ENCODE assay signal across 8 mouse cellular contexts in the genomic region with DNA sequence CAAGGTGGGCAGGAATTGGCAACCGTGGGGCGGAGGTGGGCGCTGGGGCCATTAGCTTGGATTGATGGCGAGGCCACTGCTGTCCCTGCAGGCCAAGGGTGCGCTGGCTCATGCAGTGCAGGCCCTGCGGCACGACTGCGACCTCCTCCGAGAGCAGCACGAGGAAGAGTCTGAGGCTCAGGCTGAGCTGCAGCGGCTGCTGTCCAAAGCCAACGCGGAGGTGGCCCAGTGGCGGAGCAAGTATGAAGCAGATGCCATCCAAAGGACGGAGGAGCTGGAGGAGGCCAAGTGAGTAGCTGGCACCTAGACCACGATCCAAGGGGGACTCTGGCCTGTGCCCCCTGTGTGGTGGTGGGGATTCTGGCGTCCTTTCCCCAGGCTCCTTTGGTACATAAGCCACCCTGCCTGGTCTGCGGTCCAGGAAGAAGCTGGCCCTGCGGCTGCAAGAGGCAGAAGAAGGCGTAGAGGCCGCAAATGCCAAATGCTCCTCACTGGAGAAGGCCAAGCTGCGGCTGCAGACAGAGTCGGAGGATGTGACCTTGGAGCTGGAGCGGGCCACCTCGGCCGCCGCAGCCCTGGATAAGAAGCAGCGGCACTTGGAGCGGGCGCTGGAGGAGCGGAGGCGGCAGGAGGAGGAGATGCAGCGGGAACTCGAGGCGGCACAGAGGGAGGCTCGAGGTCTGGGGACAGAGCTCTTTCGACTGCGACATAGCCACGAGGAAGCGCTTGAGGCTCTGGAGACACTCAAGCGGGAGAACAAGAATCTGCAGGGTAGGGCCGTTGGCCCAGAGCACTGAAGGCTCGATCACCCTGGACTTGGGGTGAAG. TPM values are rescaled to one million over a fixed set of nuclear protein-coding genes. Genes with fewer than 3 reads are reported as not detected.
A peak's percentile ranks its signal among the peaks of the same experiment; 100 is the strongest.
DNase-seq lines count a peak whose midpoint lies in the region; ATAC-seq and TF ChIP-seq lines count a peak whose summit lies in the region.

No protein-coding gene starts in this region.

- WGBS in forebrain, embryonic 12.5 days, result 18% methylated on average over 43 of the region's 43 CpGs
- WGBS in forebrain, postnatal 0 days, result 34% methylated on average over 43 of the region's 43 CpGs
- WGBS in hindbrain, embryonic 12.5 days, result 18% methylated on average over 43 of the region's 43 CpGs
- WGBS in neural tube, embryonic 13.5 days, result 16% methylated on average over 43 of the region's 43 CpGs
- 22% methylated on average over 43 of the region's 43 CpGs for WGBS in liver, embryonic 11.5 days

- peaks cover 46% of the 10 kb centered on the region for H3K36me3 ChIP-seq in forebrain, embryonic 12.5 days (replicated peaks)
- H3K36me3 ChIP-seq in forebrain, postnatal 0 days (ENCODE audit: insufficient read depth), result peaks cover 47% of the 10 kb centered on the region
- H3K36me3 ChIP-seq in hindbrain, embryonic 12.5 days, result peaks cover 46% of the 10 kb centered on the region
- H3K36me3 ChIP-seq in neural tube, embryonic 13.5 days, result peaks cover 52% of the 10 kb centered on the region
- peaks cover 24% of the 10 kb centered on the region for H3K36me3 ChIP-seq in liver, embryonic 11.5 days (ENCODE audit: control insufficient read depth, insufficient read depth, low read length)

- H3K27me3 ChIP-seq in forebrain, embryonic 12.5 days, result peaks cover 81% of the 10 kb centered on the region
- no peaks in the 10 kb centered on the region; the same call in none of the 2 replicates for H3K27me3 ChIP-seq in forebrain, postnatal 0 days (ENCODE audit: insufficient read depth, low read length)
- peaks cover 81% of the 10 kb centered on the region for H3K27me3 ChIP-seq in hindbrain, embryonic 12.5 days
- H3K27me3 ChIP-seq in neural tube, embryonic 13.5 days, result peaks cover 78% of the 10 kb centered on the region
- peaks cover 69% of the 10 kb centered on the region for H3K27me3 ChIP-seq in liver, embryonic 11.5 days (replicated peaks; ENCODE audit: control insufficient read depth, insufficient read depth, low read length)

- H3K27ac ChIP-seq in forebrain, embryonic 12.5 days, result no peak overlapping the region
- H3K27ac ChIP-seq in forebrain, postnatal 0 days (ENCODE audit: low read depth, low read length), result no peak overlapping the region
- no peak overlapping the region for H3K27ac ChIP-seq in hindbrain, embryonic 12.5 days
- H3K27ac ChIP-seq in neural tube, embryonic 13.5 days (replicated peaks), result no peak overlapping the region
- H3K27ac ChIP-seq in liver, embryonic 11.5 days (ENCODE audit: low read depth, low read length), result no peak overlapping the region

- DNase-seq in forebrain, postnatal 0 days, result no peak
- peak; percentile 71 for DNase-seq in ovary, adult 18-20 months (ENCODE audit: low spot score)
- no peak for DNase-seq in ovary, postnatal 14 days (ENCODE audit: low spot score)
- no peak for DNase-seq in frontal cortex, postnatal 36 days (ENCODE audit: low spot score in 2 of 2)
- DNase-seq in liver, embryonic 11.5 days (ENCODE audit: low spot score), result no peak

- ATAC-seq in forebrain, embryonic 12.5 days (ENCODE audit: low FRiP score), result no peak
- ATAC-seq in forebrain, postnatal 0 days, result no peak
- ATAC-seq in hindbrain, embryonic 12.5 days (ENCODE audit: low FRiP score), result no peak
- no peak for ATAC-seq in neural tube, embryonic 13.5 days (ENCODE audit: low read depth)
- ATAC-seq in liver, embryonic 11.5 days (replicated peaks; ENCODE audit: low FRiP score), result no peak

- no peak for TF ChIP-seq CTCF in forebrain, postnatal 0 days (IDR thresholded peaks at IDR 0.05; ENCODE audit: low read depth)

- peaks cover 31% of the 10 kb centered on the region for H3K4me1 ChIP-seq in forebrain, embryonic 12.5 days
- H3K4me1 ChIP-seq in forebrain, postnatal 0 days (ENCODE audit: insufficient read depth), result 0 out of 2 replicates have a peak, but pooled peaks cover 3% of the 10 kb centered on the region
- H3K4me1 ChIP-seq in hindbrain, embryonic 12.5 days, result peaks cover 32% of the 10 kb centered on the region
- H3K4me1 ChIP-seq in neural tube, embryonic 13.5 days (replicated peaks), result peaks cover 33% of the 10 kb centered on the region
- peaks cover 7% of the 10 kb centered on the region for H3K4me1 ChIP-seq in liver, embryonic 11.5 days (replicated peaks; ENCODE audit: control insufficient read depth, insufficient read depth, low read length)

- H3K9me3 ChIP-seq in forebrain, embryonic 12.5 days, result no peaks in the 10 kb centered on the region
- no peaks in the 10 kb centered on the region for H3K9me3 ChIP-seq in forebrain, postnatal 0 days (ENCODE audit: low read length)
- H3K9me3 ChIP-seq in hindbrain, embryonic 12.5 days (replicated peaks), result no peaks in the 10 kb centered on the region
- no peaks in the 10 kb centered on the region for H3K9me3 ChIP-seq in neural tube, embryonic 13.5 days
- H3K9me3 ChIP-seq in liver, embryonic 11.5 days (ENCODE audit: control insufficient read depth, low read length), result no peaks in the 10 kb centered on the region

- no peak overlapping the region for H3K4me3 ChIP-seq in forebrain, embryonic 12.5 days (replicated peaks)
- no peak overlapping the region for H3K4me3 ChIP-seq in forebrain, postnatal 0 days (ENCODE audit: low read depth, low read length)
- H3K4me3 ChIP-seq in hindbrain, embryonic 12.5 days, result no peak overlapping the region
- H3K4me3 ChIP-seq in neural tube, embryonic 13.5 days, result no peak overlapping the region
- no peak overlapping the region for H3K4me3 ChIP-seq in liver, embryonic 11.5 days (ENCODE audit: low read depth, low read length)

- peak overlapping the region; percentile 5 for H3K9ac ChIP-seq in forebrain, embryonic 12.5 days
- no peak overlapping the region for H3K9ac ChIP-seq in forebrain, postnatal 0 days
- 0 out of 2 replicates have a peak overlapping the region, but pooled peaks have one; percentile 13 for H3K9ac ChIP-seq in hindbrain, embryonic 12.5 days
- H3K9ac ChIP-seq in neural tube, embryonic 13.5 days, result 0 out of 2 replicates have a peak overlapping the region, but pooled peaks have one; percentile 34
- no peak overlapping the region for H3K9ac ChIP-seq in liver, embryonic 11.5 days (ENCODE audit: low read depth, low read length)

- 0 out of 2 replicates have a peak overlapping the region, but pooled peaks have one; percentile 13 for H3K4me2 ChIP-seq in forebrain, embryonic 12.5 days
- H3K4me2 ChIP-seq in forebrain, postnatal 0 days (ENCODE audit: low read depth), result no peak overlapping the region
- H3K4me2 ChIP-seq in hindbrain, embryonic 12.5 days (replicated peaks), result no peak overlapping the region
- no peak overlapping the region for H3K4me2 ChIP-seq in neural tube, embryonic 13.5 days
- H3K4me2 ChIP-seq in liver, embryonic 11.5 days, result no peak overlapping the region; the same call in 1 of the 2 replicates

RNA-seq across cellular contexts. Expression of gene Myh7b, which starts 19.8 kb away (rescaled TPM):
- 0.66 and 1.0 TPM in 2 replicates for polyA plus RNA-seq in forebrain, embryonic 12.5 days (2016; fragmentation: Nextera tagmentation; extraction: Ambion mirVana)
- 0.29 and 1.0 TPM in 2 replicates for total RNA-seq in forebrain, postnatal 0 days (2014; rRNA removed)
- polyA plus RNA-seq in forebrain, postnatal 0 days (2015; fragmentation: Nextera tagmentation; extraction: Ambion mirVana), result 1.3 and 2.0 TPM in 2 replicates
- polyA plus RNA-seq in hindbrain, embryonic 12.5 days (2016; fragmentation: Nextera tagmentation; extraction: Ambion mirVana), result 0.61 and 1.6 TPM in 2 replicates
- polyA plus RNA-seq in neural tube, embryonic 13.5 days (2015; fragmentation: Nextera tagmentation; extraction: Ambion mirVana), result 0.50 and 0.90 TPM in 2 replicates
- 4.3 and 5.3 TPM in 2 replicates for polyA plus RNA-seq in liver, embryonic 11.5 days (2014; fragmentation: Nextera tagmentation; extraction: Ambion mirVana)

RNA-seq across cellular contexts. Expression of gene Gss, which starts 38.2 kb away (rescaled TPM):
- 16.6 and 20.0 TPM in 2 replicates for polyA plus RNA-seq in forebrain, embryonic 12.5 days (2016; fragmentation: Nextera tagmentation; extraction: Ambion mirVana)
- total RNA-seq in forebrain, postnatal 0 days (2014; rRNA removed), result 10.0 and 11.9 TPM in 2 replicates
- polyA plus RNA-seq in forebrain, postnatal 0 days (2015; fragmentation: Nextera tagmentation; extraction: Ambion mirVana), result 10.1 and 11.9 TPM in 2 replicates
- polyA plus RNA-seq in hindbrain, embryonic 12.5 days (2016; fragmentation: Nextera tagmentation; extraction: Ambion mirVana), result 17.0 and 18.3 TPM in 2 replicates
- 15.4 and 15.8 TPM in 2 replicates for polyA plus RNA-seq in neural tube, embryonic 13.5 days (2015; fragmentation: Nextera tagmentation; extraction: Ambion mirVana)
- polyA plus RNA-seq in liver, embryonic 11.5 days (2014; fragmentation: Nextera tagmentation; extraction: Ambion mirVana), result 59.7 and 60.5 TPM in 2 replicates

Comparison
In these comparisons a context has a peak if more than half of its experiments do, and no peak if none do; other contexts are left out.
1. H3K9ac ChIP-seq: peak in forebrain, embryonic 12.5 days (single experiment), hindbrain, embryonic 12.5 days (single experiment) and neural tube, embryonic 13.5 days (single experiment); none in forebrain, postnatal 0 days (single experiment) and liver, embryonic 11.5 days (single experiment).